Mouse (Mus musculus): ENCODE results near the gene Smyd2. TPM values are rescaled to one million over a fixed set of nuclear protein-coding genes. Genes with fewer than 3 reads are reported as not detected.

The Smyd2 gene
- total RNA-seq, 2 experiments from 2014 or later = 95.8 to 98.3 TPM

DNA sequence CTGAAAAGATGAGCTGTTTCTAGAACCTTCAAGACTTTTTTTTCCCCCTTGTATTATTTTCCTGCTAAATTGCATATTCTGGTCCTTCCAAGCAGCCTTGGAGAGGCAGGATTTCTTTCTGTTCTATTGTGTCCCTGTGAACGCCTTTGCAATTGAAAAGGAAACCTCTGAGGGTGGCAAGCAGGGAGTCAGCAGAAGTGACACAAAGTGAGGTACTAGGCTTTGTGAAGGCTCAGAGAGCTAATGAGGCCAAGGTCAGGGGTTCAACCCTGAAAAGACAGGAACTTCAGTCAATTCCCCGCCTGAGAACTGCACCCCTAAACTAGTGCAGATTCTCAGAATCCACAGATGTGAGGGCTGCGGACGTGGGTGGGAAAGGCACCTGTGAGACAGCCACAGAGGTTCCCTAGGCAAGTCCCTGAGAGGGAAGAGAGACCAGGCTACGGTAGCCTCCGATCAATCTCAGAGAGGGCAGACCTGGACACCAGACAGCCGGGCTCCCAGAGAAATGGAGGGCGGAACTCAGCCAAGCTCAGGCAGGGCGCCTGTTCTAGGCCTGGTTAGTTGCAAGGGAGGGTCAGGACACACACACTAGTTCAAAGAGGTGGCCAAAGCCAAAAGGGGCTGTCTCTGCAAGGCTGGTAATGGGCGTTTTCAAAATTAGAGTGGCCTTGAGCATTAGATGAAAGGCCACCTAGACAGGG, 5.6 kb downstream of the Smyd2 start:
- intact Hi-C loops (cut with DNase I) = no loop called here

DNA sequence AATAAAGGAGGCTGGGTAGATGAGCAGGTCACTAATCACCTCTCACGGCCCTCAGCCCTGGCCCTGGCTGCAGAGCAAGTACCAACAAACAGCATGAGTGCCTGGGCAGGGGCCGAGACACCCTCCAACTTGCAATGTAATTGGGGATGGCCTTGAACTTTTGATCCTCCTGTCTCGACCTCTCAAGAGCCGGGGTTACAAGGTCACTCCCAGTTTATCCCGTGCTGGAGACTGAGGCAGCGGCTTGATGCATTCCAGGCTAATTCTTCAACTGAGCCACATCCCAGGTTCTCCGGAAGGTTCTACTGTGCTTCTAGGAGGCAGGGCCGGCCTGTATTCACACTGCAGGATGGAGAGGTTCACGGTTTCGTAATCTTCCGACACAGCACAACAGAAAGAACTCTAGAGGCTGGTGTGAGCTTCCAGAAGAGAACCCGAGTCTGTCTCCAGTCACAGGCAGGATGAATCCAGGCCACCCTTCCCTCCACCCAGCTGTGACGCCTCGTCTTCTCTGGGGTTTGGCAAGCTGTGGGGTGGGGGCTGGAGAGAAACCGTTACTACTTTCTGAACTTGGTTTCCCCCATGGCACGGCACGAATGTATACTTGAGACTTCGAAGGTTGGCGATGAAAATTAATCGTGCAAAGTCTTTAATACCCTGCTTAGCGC, 8.9 kb downstream of the Smyd2 start:
- no peak for DNase-seq (ENCODE audit: extremely low spot score in 1 of 2, low spot score in 2 of 2)
- H3K4me3 ChIP-seq = no peak overlapping the region
- no peak overlapping the region for H3K27ac ChIP-seq
- TF ChIP-seq CTCF (IDR thresholded peaks at IDR 0.05) = no peak
- intact Hi-C loops (cut with DNase I) = no loop called here

More for the DNA sequence above, 5.6 kb downstream of the Smyd2 start:
- TF ChIP-seq CTCF (IDR thresholded peaks at IDR 0.05) = no peak
- no peak overlapping the region for H3K27ac ChIP-seq
- H3K4me3 ChIP-seq = no peak overlapping the region
- no peak for DNase-seq (ENCODE audit: extremely low spot score in 1 of 2, low spot score in 2 of 2)

DNA sequence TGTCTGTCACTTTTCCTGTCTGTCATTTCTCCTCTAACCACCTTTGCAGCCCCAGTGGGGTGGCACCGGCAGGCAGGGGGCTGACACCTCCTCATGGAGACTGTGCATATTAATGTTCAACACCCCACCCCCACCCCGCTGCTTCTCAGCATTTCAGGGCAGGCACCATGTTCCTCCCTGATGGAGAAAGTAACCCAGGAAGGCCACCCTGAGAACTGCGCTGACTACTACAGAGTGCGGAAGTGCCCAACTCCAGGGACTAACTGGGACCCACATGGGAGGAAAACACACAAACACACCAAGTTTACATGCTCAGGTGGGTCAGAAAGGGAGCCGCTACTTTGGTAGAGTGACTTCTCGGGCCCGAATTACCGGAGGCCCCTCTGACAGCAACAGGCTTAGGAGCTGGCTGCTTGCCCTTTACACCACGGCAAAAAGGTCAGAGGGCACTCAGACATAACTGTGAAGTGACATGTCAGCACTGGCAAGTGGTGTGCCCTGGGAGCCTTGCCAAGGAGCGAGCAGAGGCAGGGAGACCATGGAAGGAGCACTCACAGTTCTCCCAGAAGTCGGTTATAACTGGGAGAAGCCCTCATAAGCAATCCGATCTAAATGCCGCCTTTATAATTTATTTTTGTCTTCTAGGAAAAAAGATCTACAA, 11.3 kb downstream of the Smyd2 start:
- no peak for TF ChIP-seq CTCF (IDR thresholded peaks at IDR 0.05)
- no peak for DNase-seq (ENCODE audit: extremely low spot score in 1 of 2, low spot score in 2 of 2)
- intact Hi-C loops (cut with DNase I) = no loop called here
- H3K27ac ChIP-seq = no peak overlapping the region
- H3K4me3 ChIP-seq = no peak overlapping the region

DNA sequence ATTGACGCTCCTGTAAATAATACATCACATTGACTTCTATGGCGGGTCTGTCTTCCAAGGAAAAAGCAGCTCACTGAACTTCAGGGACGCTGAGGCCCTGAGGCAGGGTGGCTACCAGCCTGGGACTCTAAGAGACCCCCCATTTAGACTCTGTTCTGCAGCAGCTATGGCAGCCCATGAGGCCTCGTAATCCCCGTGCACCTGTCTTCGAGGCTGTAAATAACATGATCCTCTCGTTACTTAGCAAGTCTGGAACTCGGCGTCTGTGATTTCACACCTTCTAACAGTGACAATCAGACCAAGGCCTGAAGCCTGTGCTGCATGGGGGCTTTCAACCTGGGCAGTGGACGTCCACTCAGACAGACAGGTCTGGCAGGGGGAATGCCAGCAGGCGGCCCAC, 19.0 kb downstream of the Smyd2 start:
- TF ChIP-seq CTCF (IDR thresholded peaks at IDR 0.05) = no peak
- intact Hi-C loops (cut with DNase I) = no loop called here
- no peak for DNase-seq (ENCODE audit: extremely low spot score in 1 of 2, low spot score in 2 of 2)
- Histone ChIP-seq H3K27ac (no peak overlapping the region), H3K4me3 (no peak overlapping the region)

DNA sequence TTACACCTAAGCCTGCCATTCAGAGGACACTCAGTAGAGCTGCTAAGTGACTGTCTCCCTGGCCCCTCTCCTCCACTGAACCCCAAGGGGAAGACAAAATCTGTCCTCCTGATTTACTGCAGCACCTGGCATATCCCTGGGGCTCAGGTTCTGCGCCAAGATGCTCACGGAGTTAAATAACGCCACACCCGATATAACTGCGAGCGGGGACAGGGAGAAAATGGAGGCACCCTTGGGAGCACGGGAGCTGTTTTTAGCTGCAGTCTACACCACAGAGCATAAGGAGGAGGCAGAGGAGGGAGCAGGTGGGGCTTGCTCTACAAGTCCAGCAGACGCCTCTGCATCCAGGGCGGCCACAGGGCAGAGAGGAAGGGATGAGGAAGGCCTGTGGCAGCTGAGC, 19.8 kb downstream of the Smyd2 start:
- DNase-seq (ENCODE audit: extremely low spot score in 1 of 2, low spot score in 2 of 2) = no peak
- no peak overlapping the region for H3K4me3 ChIP-seq
- no peak for TF ChIP-seq CTCF (IDR thresholded peaks at IDR 0.05)
- H3K27ac ChIP-seq = no peak overlapping the region
- intact Hi-C loops (cut with DNase I) = no loop called here

DNA sequence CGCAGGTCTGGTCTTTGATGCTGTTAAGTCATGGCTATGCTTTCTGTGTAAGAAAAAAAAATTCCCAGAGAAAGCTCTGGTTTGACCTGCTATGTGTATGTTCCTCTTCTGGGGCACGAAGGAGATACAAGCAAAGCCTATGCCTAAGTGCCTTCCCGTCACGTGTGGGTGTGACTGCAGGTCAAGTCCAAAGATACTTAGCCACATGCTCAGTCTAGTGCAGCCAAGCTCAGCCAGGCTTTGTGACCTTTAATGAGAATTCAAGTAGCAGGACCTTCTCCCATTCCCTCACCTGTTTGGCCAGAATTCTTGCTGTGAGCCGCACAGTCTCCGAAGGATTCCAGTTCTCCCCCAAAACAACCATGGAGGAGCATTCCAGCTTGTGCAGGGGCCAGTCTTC, 22.6 kb downstream of the Smyd2 start:
- DNase-seq (ENCODE audit: extremely low spot score in 1 of 2, low spot score in 2 of 2) = no peak
- TF ChIP-seq CTCF (IDR thresholded peaks at IDR 0.05) = no peak
- H3K4me3 ChIP-seq = no peak overlapping the region
- intact Hi-C loops (cut with DNase I) = no loop called here
- H3K27ac ChIP-seq = no peak overlapping the region

DNA sequence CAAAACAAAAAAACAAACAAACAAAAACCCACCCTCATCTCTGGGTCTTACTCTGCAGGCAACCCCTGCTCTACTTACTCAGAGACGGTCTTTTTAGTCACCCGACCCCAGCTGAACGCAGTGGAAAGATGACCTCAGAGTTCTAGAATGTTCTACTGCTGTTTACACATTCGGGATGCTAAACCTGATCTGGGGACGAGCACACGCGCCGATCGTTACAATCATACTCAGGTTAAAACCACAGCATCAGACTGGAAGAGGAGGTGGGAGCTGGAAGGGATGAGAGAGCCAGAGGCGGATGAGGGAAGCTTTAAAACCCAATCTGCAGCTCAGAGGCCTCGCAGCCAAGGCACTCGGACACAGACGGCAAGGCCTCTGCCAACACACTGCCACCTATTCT, 23.5 kb downstream of the Smyd2 start:
- Histone ChIP-seq H3K27ac (no peak overlapping the region), H3K4me3 (no peak overlapping the region)
- intact Hi-C loops (cut with DNase I) = no loop called here
- no peak for TF ChIP-seq CTCF (IDR thresholded peaks at IDR 0.05)
- DNase-seq (ENCODE audit: extremely low spot score in 1 of 2, low spot score in 2 of 2) = no peak

DNA sequence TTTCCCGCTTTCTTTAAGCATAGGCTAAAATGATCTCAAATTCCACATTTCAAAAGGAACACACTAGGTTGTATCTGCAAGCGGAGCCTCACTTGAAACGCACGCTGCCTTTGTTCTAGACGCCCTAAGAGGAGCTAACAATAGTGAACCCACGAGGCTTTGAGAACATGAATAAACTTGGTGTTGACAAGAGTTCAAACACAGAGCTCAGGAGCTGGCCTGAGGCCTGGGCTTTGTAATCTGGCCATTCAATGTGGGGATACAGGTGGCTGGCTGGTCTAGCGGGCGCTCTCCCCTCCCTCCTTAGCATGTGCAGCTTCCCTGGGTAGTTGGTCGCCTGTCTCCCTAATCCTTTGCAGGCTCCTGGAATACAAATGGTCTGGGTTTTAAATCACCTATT, 24.3 kb downstream of the Smyd2 start:
- intact Hi-C loops (cut with DNase I) = no loop called here
- H3K27ac ChIP-seq = no peak overlapping the region
- H3K4me3 ChIP-seq = no peak overlapping the region
- no peak for TF ChIP-seq CTCF (IDR thresholded peaks at IDR 0.05)
- no peak for DNase-seq (ENCODE audit: extremely low spot score in 1 of 2, low spot score in 2 of 2)

DNA sequence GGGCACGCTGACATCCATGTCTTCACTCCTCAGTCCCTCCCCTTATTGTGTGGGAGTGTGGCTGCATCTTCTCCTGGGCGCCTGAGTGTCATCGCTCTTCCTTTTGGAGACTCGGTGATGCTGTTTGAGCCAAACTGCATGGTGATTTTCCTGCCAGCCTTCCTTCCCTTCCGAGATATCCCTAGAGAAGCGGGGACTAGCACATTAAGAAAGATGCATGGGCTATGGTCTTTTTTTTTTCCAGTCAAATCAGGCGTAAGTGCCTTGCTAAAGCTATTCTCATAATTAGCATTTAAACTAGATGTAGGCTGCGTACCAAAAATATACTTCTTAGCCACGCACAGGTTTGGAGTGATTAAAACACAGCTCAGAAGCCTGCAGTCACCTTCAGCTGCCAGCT, 28.0 kb downstream of the Smyd2 start:
- intact Hi-C loops (cut with DNase I) = loop anchor here (2.0 kb wide), 2 partner anchors 27 to 67 kb away; no protein-coding TSS in a partner anchor
- peak overlapping the region; percentile 28; the same call in 1 of the 2 replicates for H3K27ac ChIP-seq
- no peak overlapping the region for H3K4me3 ChIP-seq
- no peak for TF ChIP-seq CTCF (IDR thresholded peaks at IDR 0.05)
- DNase-seq (ENCODE audit: extremely low spot score in 1 of 2, low spot score in 2 of 2) = no peak

DNA sequence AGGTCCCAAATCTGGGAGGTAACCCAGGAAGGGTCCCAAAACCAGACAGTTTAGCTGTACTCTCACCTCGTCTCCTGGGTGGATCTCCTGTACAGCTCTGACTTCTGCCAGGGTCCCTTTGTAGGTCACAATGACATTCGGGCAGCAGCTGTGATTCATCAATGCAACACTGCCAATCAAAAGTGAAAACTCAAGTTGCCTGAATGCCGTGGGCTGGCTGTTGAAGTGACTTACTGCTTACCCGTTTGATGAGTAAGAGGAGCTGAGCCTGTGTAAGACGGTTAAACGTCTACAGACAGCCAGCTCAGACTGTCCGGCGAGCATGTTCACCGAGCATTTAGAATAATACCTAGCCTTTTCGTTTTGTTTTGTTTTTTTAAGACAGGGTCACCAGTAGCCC, 33.4 kb downstream of the Smyd2 start:
- no peak overlapping the region for H3K4me3 ChIP-seq
- TF ChIP-seq CTCF (IDR thresholded peaks at IDR 0.05) = no peak
- intact Hi-C loops (cut with DNase I) = no loop called here
- H3K27ac ChIP-seq = no peak overlapping the region
- DNase-seq (ENCODE audit: extremely low spot score in 1 of 2, low spot score in 2 of 2) = no peak

DNA sequence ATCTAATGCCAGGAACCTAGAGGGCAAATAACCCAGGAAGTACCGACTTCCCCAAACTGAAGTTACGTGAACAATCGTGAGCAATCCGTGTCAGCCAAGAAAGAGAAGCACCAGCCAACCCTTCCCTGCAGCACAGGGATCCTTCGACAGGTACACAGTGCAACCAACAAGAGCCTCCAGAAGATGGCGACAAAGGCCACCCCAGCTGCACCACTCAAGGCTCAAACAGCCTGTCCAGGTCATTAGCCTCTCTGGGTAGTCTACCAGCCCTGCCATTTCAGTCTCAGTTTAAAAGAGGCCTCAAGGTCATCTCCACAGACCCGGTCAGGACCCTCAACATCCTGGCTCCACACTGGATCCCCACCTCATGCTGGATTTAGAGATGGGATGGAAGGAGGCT, 34.6 kb downstream of the Smyd2 start:
- peak; percentile 86 for TF ChIP-seq CTCF (IDR thresholded peaks at IDR 0.05)
- intact Hi-C loops (cut with DNase I) = loop anchor here (1.0 to 2.0 kb wide), 3 partner anchors 40 to 909 kb away; no protein-coding TSS in a partner anchor
- peak; percentile 53 to 66 for DNase-seq (ENCODE audit: extremely low spot score in 1 of 2, low spot score in 2 of 2)
- Histone ChIP-seq H3K27ac (no peak overlapping the region), H3K4me3 (no peak overlapping the region)

DNA sequence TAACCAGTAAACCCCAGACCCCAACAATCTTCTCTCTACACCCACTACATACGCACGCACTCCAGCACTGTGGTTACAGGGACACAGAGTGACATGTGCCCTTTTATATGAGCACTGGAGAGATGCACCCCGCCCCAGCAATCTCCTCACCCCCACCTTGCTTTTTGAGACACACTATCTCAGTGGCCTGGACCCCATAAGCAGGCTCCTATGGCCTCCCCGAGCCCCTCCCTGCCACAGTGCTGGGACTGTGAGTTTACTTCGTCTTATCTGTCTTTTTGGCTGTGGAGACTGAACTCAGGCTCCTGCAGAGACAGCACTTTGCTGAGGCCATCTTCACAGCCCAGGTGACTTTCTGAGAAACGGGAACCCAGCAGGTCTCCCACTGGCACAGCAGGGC, 36.2 kb downstream of the Smyd2 start:
- no peak for TF ChIP-seq CTCF (IDR thresholded peaks at IDR 0.05)
- DNase-seq (ENCODE audit: extremely low spot score in 1 of 2, low spot score in 2 of 2) = no peak
- intact Hi-C loops (cut with DNase I) = loop anchor here (2.0 kb wide), 1 partner anchor 911 kb away; no protein-coding TSS in a partner anchor
- Histone ChIP-seq H3K27ac (no peak overlapping the region), H3K4me3 (no peak overlapping the region)
